Mouse (Mus musculus) Patski (cell line): Measurements from ENCODE around the gene Lifr. TPM values are rescaled to one million over a fixed set of nuclear protein-coding genes. Genes with fewer than 3 reads are reported as not detected.

Experiments used
- ATAC-seq: fragments of 100-300 bp; one replicate; pipeline ENCODE4 v1.8.0; 2021
- CTCF ChIA-PET: fragments of 350-600 bp; sonication (Branson Sonifier 250); formaldehyde crosslinking; loops from one replicate; lab custom pipeline; 2022; ENCODE audit warnings: inconsistent platforms; lab: Charles Lee
- POLR2A ChIA-PET: fragments of 350-600 bp; sonication (Branson Sonifier 250); formaldehyde crosslinking; loops from one replicate; lab custom pipeline; 2022; ENCODE audit warnings: antibody characterized with exemption, inconsistent platforms; lab: Charles Lee
- DNase-seq: peaks from one replicate; pipeline ENCODE4 v3.0.0-alpha.2; 2011; ENCODE audit warnings: low read depth, low spot score
- H3K27me3 ChIP-seq: fragments of 371-371 bp; one replicate; pipeline ENCODE4 v1.5.1; 2021
- CTCF ChIP-seq: fragments of 100-300 bp; IDR thresholded peaks from one replicate; pipeline ENCODE4 v1.5.1; 2021
- in situ Hi-C: fragments of 300-500 bp; cut with MboI; formaldehyde crosslinking; loops from 3 replicates; pipeline ENCODE4 v1.11.1; 2018; ENCODE audit warnings: low pct_unique_long_range_greater_than_20kb, mixed read lengths
- polyA plus RNA-seq: library from polyadenylated mRNA; unstranded; gene quantifications from one replicate; pipeline ENCODE4 v1.2.3, GENCODE M21; 2021

The Lifr gene
- polyA plus RNA-seq, 1 experiment from 2014 or later: 47.1 TPM

GRCm38 (mm10) chr15:7105224-7105623, 14.8 kb downstream of the Lifr start:
- in situ Hi-C loops: no loop called here
- TF ChIP-seq CTCF: no peak

GRCm38 (mm10) chr15:7108160-7108559, 17.7 kb downstream of the Lifr start:
- ATAC-seq (no peak), DNase-seq (no peak)
- ChIA-PET CTCF (interaction anchor here (0.7 kb wide), 1 partner anchor 10 kb away, joined by 4 read pairs; no protein-coding TSS in a partner anchor), POLR2A (no interaction called here)
- H3K27me3 ChIP-seq: no peaks in the 10 kb centered on the region
- in situ Hi-C loops: no loop called here
- TF ChIP-seq CTCF: no peak

More at GRCm38 (mm10) chr15:7105224-7105623, 14.8 kb downstream of the Lifr start:
- no peaks in the 10 kb centered on the region for H3K27me3 ChIP-seq
- ChIA-PET POLR2A (no interaction called here), CTCF (no interaction called here)
- DNase-seq (no peak), ATAC-seq (no peak)

GRCm38 (mm10) chr15:7112227-7112907, 22.0 kb downstream of the Lifr start:
- DNase-seq (no peak), ATAC-seq (no peak)
- CTCF ChIA-PET: interaction anchor here (0.9 to 1.4 kb wide), 2 partner anchors 8 kb away, joined by 3 read pairs; no protein-coding TSS in a partner anchor

GRCm38 (mm10) chr15:7113906-7114305, 23.5 kb downstream of the Lifr start:
- ChIA-PET POLR2A (interaction anchor here (0.7 to 0.8 kb wide), 2 partner anchors 11 to 329 kb away, joined by 3 read pairs; no protein-coding TSS in a partner anchor), CTCF (interaction anchor here (1.0 to 1.5 kb wide), 3 partner anchors 8 to 163 kb away, joined by 3 to 7 read pairs (median 4); no protein-coding TSS in a partner anchor)

More at GRCm38 (mm10) chr15:7112227-7112907, 22.0 kb downstream of the Lifr start:
- in situ Hi-C loops: no loop called here
- POLR2A ChIA-PET: interaction anchor here (0.6 kb wide), 1 partner anchor 893 kb away, joined by 3 read pairs; no protein-coding TSS in a partner anchor
- H3K27me3 ChIP-seq: no peaks in the 10 kb centered on the region
- TF ChIP-seq CTCF: no peak

GRCm38 (mm10) chr15:7115326-7116003, 25.1 kb downstream of the Lifr start:
- CTCF ChIA-PET: interaction anchor here (0.6 to 1.8 kb wide), 5 partner anchors 8 to 176 kb away, joined by 3 to 7 read pairs (median 4); no protein-coding TSS in a partner anchor
- H3K27me3 ChIP-seq: no peaks in the 10 kb centered on the region
- ATAC-seq (no peak), DNase-seq (no peak)
- TF ChIP-seq CTCF: no peak
- POLR2A ChIA-PET: no interaction called here
- in situ Hi-C loops: no loop called here

More at GRCm38 (mm10) chr15:7113906-7114305, 23.5 kb downstream of the Lifr start:
- H3K27me3 ChIP-seq: no peaks in the 10 kb centered on the region
- in situ Hi-C loops: no loop called here
- TF ChIP-seq CTCF: no peak
- DNase-seq (no peak), ATAC-seq (no peak)

GRCm38 (mm10) chr15:7116216-7116615, 25.8 kb downstream of the Lifr start:
- ChIA-PET POLR2A (no interaction called here), CTCF (interaction anchor here (1.1 to 1.8 kb wide), 3 partner anchors 9 to 39 kb away, joined by 3 to 5 read pairs (median 4); no protein-coding TSS in a partner anchor)
- no peak for TF ChIP-seq CTCF
- no peak for DNase-seq
- no peaks in the 10 kb centered on the region for H3K27me3 ChIP-seq
- in situ Hi-C loops: no loop called here
- no peak for ATAC-seq

- CTCF ChIA-PET: interaction anchor here (1.1 to 1.8 kb wide), 3 partner anchors 9 to 40 kb away, joined by 3 to 5 read pairs (median 4); no protein-coding TSS in a partner anchor
- no peak for TF ChIP-seq CTCF
These were observed 26.3 kb downstream of the Lifr start for GRCm38 (mm10) chr15:7116699-7117098.

GRCm38 (mm10) chr15:7117944-7118343, 27.5 kb downstream of the Lifr start:
- H3K27me3 ChIP-seq: no peaks in the 10 kb centered on the region
- DNase-seq (no peak), ATAC-seq (no peak)
- no peak for TF ChIP-seq CTCF
- ChIA-PET CTCF (no interaction called here), POLR2A (no interaction called here)
- in situ Hi-C loops: no loop called here

More at GRCm38 (mm10) chr15:7116699-7117098, 26.3 kb downstream of the Lifr start:
- POLR2A ChIA-PET: no interaction called here
- DNase-seq (no peak), ATAC-seq (no peak)
- no peaks in the 10 kb centered on the region for H3K27me3 ChIP-seq
- in situ Hi-C loops: no loop called here

GRCm38 (mm10) chr15:7118849-7119248, 28.4 kb downstream of the Lifr start:
- no peak for TF ChIP-seq CTCF
- POLR2A ChIA-PET: no interaction called here
- in situ Hi-C loops: no loop called here
- DNase-seq: no peak
- ATAC-seq: no peak
- CTCF ChIA-PET: no interaction called here
- H3K27me3 ChIP-seq: no peaks in the 10 kb centered on the region

GRCm38 (mm10) chr15:7119930-7120512, 29.6 kb downstream of the Lifr start:
- no peak for TF ChIP-seq CTCF
- POLR2A ChIA-PET: no interaction called here
- no peaks in the 10 kb centered on the region for H3K27me3 ChIP-seq
- ATAC-seq (no peak), DNase-seq (no peak)
- CTCF ChIA-PET: interaction anchor here (0.8 to 1.0 kb wide), 2 partner anchors 8 to 9 kb away, joined by 3 read pairs; no protein-coding TSS in a partner anchor
- in situ Hi-C loops: no loop called here
